Comparison of ENCODE assay signal across 8 mouse cellular contexts in genomic region chr2:173275343-173276201, GRCm38 (mm10). TPM values are rescaled to one million over a fixed set of nuclear protein-coding genes. Genes with fewer than 3 reads are reported as not detected.
DNase-seq lines count a peak whose midpoint lies in the region; ATAC-seq and TF ChIP-seq lines count a peak whose summit lies in the region.

No protein-coding gene starts in this region.

- no peaks in the 10 kb centered on the region for H3K9me3 ChIP-seq in intestine, embryonic 15.5 days
- H3K9me3 ChIP-seq in liver, postnatal 0 days (ENCODE audit: low read length) = no peaks in the 10 kb centered on the region

- H3K27ac ChIP-seq in intestine, embryonic 15.5 days = peak overlapping the region; percentile 88
- H3K27ac ChIP-seq in liver, postnatal 0 days (ENCODE audit: low read depth) = no peak overlapping the region

- H3K4me2 ChIP-seq in intestine, embryonic 15.5 days (replicated peaks) = peak overlapping the region; percentile 80
- H3K4me2 ChIP-seq in liver, postnatal 0 days (ENCODE audit: low read depth, low read length) = peak overlapping the region; percentile 67

- intact Hi-C loops in gastrocnemius, postnatal 14 days (cut with DNase I; ENCODE audit: low total_unique reads) = no loop called here

- no peak for TF ChIP-seq CTCF in liver, postnatal 0 days (IDR thresholded peaks at IDR 0.05; ENCODE audit: low read depth)

- H3K4me3 ChIP-seq in intestine, embryonic 15.5 days (replicated peaks) = peak overlapping the region; percentile 91
- H3K4me3 ChIP-seq in liver, postnatal 0 days (ENCODE audit: low read depth, low read length) = peak overlapping the region; percentile 52

- no peak for TF ChIP-seq EP300 in liver, postnatal 0 days (IDR thresholded peaks at IDR 0.05; ENCODE audit: low read depth)

- DNase-seq in right cerebral cortex, postnatal 14 days = peak; percentile 30
- no peak for DNase-seq in right cerebral cortex, postnatal 36 days (ENCODE audit: low spot score in 2 of 2)
- DNase-seq in cerebellum, postnatal 10 days = peak; percentile 57 to 67
- peak; percentile 41 for DNase-seq in gastrocnemius, postnatal 14 days
- DNase-seq in liver, postnatal 0 days = peak; percentile 23
- DNase-seq in retina, embryonic 14.5 days (ENCODE audit: low spot score) = peak; percentile 41
- DNase-seq in urinary bladder, postnatal 10 days (ENCODE audit: low spot score) = no peak

- peaks cover 39% of the 10 kb centered on the region for H3K4me1 ChIP-seq in intestine, embryonic 15.5 days (replicated peaks)
- H3K4me1 ChIP-seq in liver, postnatal 0 days (ENCODE audit: insufficient read depth) = no peaks in the 10 kb centered on the region; the same call in 1 of the 2 replicates

- WGBS in intestine, embryonic 15.5 days = under 1% methylated on average over 86 of the region's 93 CpGs
- under 1% methylated on average over 92 of the region's 93 CpGs for WGBS in liver, postnatal 0 days (ENCODE audit: insufficient replicate concordance)

- ATAC-seq in intestine, embryonic 15.5 days = peak; percentile 21
- peak; percentile 26 for ATAC-seq in liver, postnatal 0 days

- peak overlapping the region; percentile 93 for H3K9ac ChIP-seq in intestine, embryonic 15.5 days
- peak overlapping the region; percentile 38; the same call in 1 of the 2 replicates for H3K9ac ChIP-seq in liver, postnatal 0 days (replicated peaks)

- no peaks in the 10 kb centered on the region for H3K36me3 ChIP-seq in intestine, embryonic 15.5 days
- H3K36me3 ChIP-seq in liver, postnatal 0 days (replicated peaks; ENCODE audit: insufficient read depth, low read length) = no peaks in the 10 kb centered on the region

- no peaks in the 10 kb centered on the region for H3K27me3 ChIP-seq in intestine, embryonic 15.5 days (replicated peaks)
- H3K27me3 ChIP-seq in liver, postnatal 0 days (ENCODE audit: insufficient read depth, low read length) = peaks cover 64% of the 10 kb centered on the region

RNA-seq across cellular contexts. Expression of gene Pmepa1, which starts 0.8 kb away (rescaled TPM):
- 10 to 100 TPM; 11.1 to 12.1 TPM for total RNA-seq in gastrocnemius, postnatal 14 days (2021)
- polyA plus RNA-seq in intestine, embryonic 15.5 days (2015; fragmentation: Nextera tagmentation; extraction: Ambion mirVana) = 5.6 and 5.9 TPM in 2 replicates
- polyA plus RNA-seq in liver, postnatal 0 days (2015; fragmentation: Nextera tagmentation; extraction: Ambion mirVana) = 0.21 and 0.36 TPM in 2 replicates

RNA-seq across cellular contexts. Expression of gene Zbp1, which starts 56.8 kb away (rescaled TPM):
- not detected for total RNA-seq in gastrocnemius, postnatal 14 days (2021)
- polyA plus RNA-seq in intestine, embryonic 15.5 days (2015; fragmentation: Nextera tagmentation; extraction: Ambion mirVana) = 0.55 and 0.95 TPM in 2 replicates
- 4.9 and 6.7 TPM in 2 replicates for polyA plus RNA-seq in liver, postnatal 0 days (2015; fragmentation: Nextera tagmentation; extraction: Ambion mirVana)

Comparison
In these comparisons a context has a peak if more than half of its experiments do, and no peak if none do; other contexts are left out.
1. DNase-seq: peak in right cerebral cortex, postnatal 14 days (single experiment), cerebellum, postnatal 10 days (2 of 2), gastrocnemius, postnatal 14 days (single experiment), liver, postnatal 0 days (single experiment) and retina, embryonic 14.5 days (single experiment); none in right cerebral cortex, postnatal 36 days (0 of 2) and urinary bladder, postnatal 10 days (single experiment).